Mouse (Mus musculus) intestine, embryonic 14.5 days (tissue): ENCODE measurements around the gene Foxg1. TPM values are rescaled to one million over a fixed set of nuclear protein-coding genes. Genes with fewer than 3 reads are reported as not detected.

Experiments
- ATAC-seq: fragments of 200-750 bp; cut with Nextera tagmentation; replicated peaks from 2 replicates; pipeline ENCODE4 v1.8.0; 2017; ENCODE audit warnings: low read depth, moderate number of reproducible peaks, moderate TSS enrichment, moderate library complexity; ENCODE audit not compliant: low FRiP score, low TSS enrichment
- DNase-seq: peaks from one replicate; pipeline ENCODE4 v3.0.0-alpha.2; 2018; ENCODE audit warnings: low spot score
- H3K27ac ChIP-seq: fragments of 300-500 bp; sonication (generic); 2 replicates; pipeline ENCODE4 v1.5.1; 2014; ENCODE audit warnings: low read depth, mild to moderate bottlenecking, control low read depth
- H3K27me3 ChIP-seq: fragments of 300-500 bp; sonication (generic); replicated peaks from 2 replicates; pipeline ENCODE4 v1.6.1; 2014; ENCODE audit warnings: low read length, control low read depth; ENCODE audit not compliant: control insufficient read depth, insufficient read depth
- H3K36me3 ChIP-seq: fragments of 300-500 bp; sonication (generic); 2 replicates; pipeline ENCODE4 v1.6.1; 2014; ENCODE audit warnings: low read length, control low read depth; ENCODE audit not compliant: control insufficient read depth, insufficient read depth
- H3K4me1 ChIP-seq: fragments of 300-500 bp; sonication (generic); replicated peaks from 2 replicates; pipeline ENCODE4 v1.6.1; 2014; ENCODE audit warnings: low read length, control low read depth, mixed read lengths; ENCODE audit not compliant: control insufficient read depth, insufficient read depth
- H3K4me2 ChIP-seq: fragments of 300-500 bp; sonication (generic); 2 replicates; pipeline ENCODE4 v1.6.1; 2014; ENCODE audit warnings: low read length
- H3K4me3 ChIP-seq: fragments of 300-500 bp; sonication (generic); 2 replicates; pipeline ENCODE4 v1.5.1; 2014; ENCODE audit warnings: low read depth, low read length, control low read depth, mixed read lengths
- H3K9ac ChIP-seq: fragments of 300-500 bp; sonication (generic); 2 replicates; pipeline ENCODE4 v1.6.1; 2014; ENCODE audit warnings: mild to moderate bottlenecking, low read length
- H3K9me3 ChIP-seq: fragments of 300-500 bp; sonication (generic); 2 replicates; pipeline ENCODE4 v1.6.1; 2016; ENCODE audit warnings: low read length, control low read depth; ENCODE audit not compliant: control insufficient read depth
- WGBS: fragments of 180-500 bp; shearing (Covaris S2); extraction: QIAGEN DNeasy Blood & Tissue Kit; methylation state at CpG from one replicate; pipeline ENCODE4 v1.1.7; 2014; 5-methylcytosine and 5-hydroxymethylcytosine counted together
- polyA plus RNA-seq: library from polyadenylated mRNA; unstranded; fragments of >200 nt; fragmentation: Nextera tagmentation; extraction: Ambion mirVana; gene quantifications from 2 replicates; pipeline ENCODE4 v1.2.1, GENCODE M21; 2014

The Foxg1 gene
- not detected in 2 replicates for polyA plus RNA-seq

GRCm38 (mm10) chr12:49382565-49383520, at the start of gene Foxg1:
TSS of gene Foxg1 (plus strand) at chr12:49382660.
- Histone ChIP-seq H3K4me3 (peak within 1 kb of the TSS; percentile 30), H3K36me3 (no peaks in the 10 kb centered on the region), H3K9ac (no peak within 1 kb of the TSS), H3K4me1 (no peaks in the 10 kb centered on the region; the same call in 1 of the 2 replicates), H3K27me3 (peaks cover 92% of the 10 kb centered on the region), H3K27ac (no peak within 1 kb of the TSS), H3K4me2 (peak within 1 kb of the TSS; percentile 46), H3K9me3 (no peaks in the 10 kb centered on the region)
- DNase-seq = peak; percentile 71
- ATAC-seq = peak; percentile 33
- WGBS = 1% methylated on average over 59 of the region's 61 CpGs

- Histone ChIP-seq H3K27ac (no peak overlapping the region), H3K27me3 (no peaks in the 10 kb centered on the region), H3K4me2 (no peak overlapping the region), H3K9ac (no peak overlapping the region), H3K4me1 (no peaks in the 10 kb centered on the region), H3K36me3 (no peaks in the 10 kb centered on the region), H3K9me3 (no peaks in the 10 kb centered on the region), H3K4me3 (no peak overlapping the region)
- WGBS = 91% methylated on average over 10 of the region's 10 CpGs
- DNase-seq (no peak), ATAC-seq (no peak)
These were observed 32.8 kb upstream of the Foxg1 start for GRCm38 (mm10) chr12:49349697-49350096.

- 68% methylated on average over 1 of the region's 1 CpGs for WGBS
- Histone ChIP-seq H3K27ac (no peak overlapping the region), H3K9ac (no peak overlapping the region), H3K9me3 (no peaks in the 10 kb centered on the region), H3K4me2 (no peak overlapping the region), H3K36me3 (no peaks in the 10 kb centered on the region), H3K4me1 (no peaks in the 10 kb centered on the region), H3K27me3 (peaks cover 40% of the 10 kb centered on the region), H3K4me3 (no peak overlapping the region)
- DNase-seq (no peak), ATAC-seq (no peak)
These were observed 13.5 kb upstream of the Foxg1 start for GRCm38 (mm10) chr12:49368931-49369330.

GRCm38 (mm10) chr12:49372170-49372569, 10.3 kb upstream of the Foxg1 start:
- ATAC-seq (no peak), DNase-seq (no peak)
- H3K27ac ChIP-seq = no peak overlapping the region
- H3K9me3 ChIP-seq = no peaks in the 10 kb centered on the region
- no peak overlapping the region for H3K9ac ChIP-seq
- no peak overlapping the region for H3K4me3 ChIP-seq
- H3K4me2 ChIP-seq = no peak overlapping the region
- H3K4me1 ChIP-seq = no peaks in the 10 kb centered on the region
- no peaks in the 10 kb centered on the region for H3K36me3 ChIP-seq
- H3K27me3 ChIP-seq = peaks cover 72% of the 10 kb centered on the region

GRCm38 (mm10) chr12:49373176-49373575, 9.3 kb upstream of the Foxg1 start:
- Histone ChIP-seq H3K27me3 (peaks cover 82% of the 10 kb centered on the region), H3K4me1 (no peaks in the 10 kb centered on the region), H3K27ac (no peak overlapping the region), H3K4me2 (no peak overlapping the region), H3K9ac (no peak overlapping the region), H3K36me3 (no peaks in the 10 kb centered on the region), H3K9me3 (no peaks in the 10 kb centered on the region), H3K4me3 (no peak overlapping the region)
- DNase-seq (no peak), ATAC-seq (no peak)
- 6% methylated on average over 5 of the region's 5 CpGs for WGBS

- Histone ChIP-seq H3K4me3 (peak overlapping the region; percentile 22; the same call in 1 of the 2 replicates), H3K9me3 (no peaks in the 10 kb centered on the region), H3K9ac (no peak overlapping the region), H3K4me1 (no peaks in the 10 kb centered on the region), H3K4me2 (peak overlapping the region; percentile 37), H3K36me3 (no peaks in the 10 kb centered on the region), H3K27me3 (peaks cover 90% of the 10 kb centered on the region), H3K27ac (no peak overlapping the region)
- DNase-seq = peak; percentile 68
- ATAC-seq = no peak
- 2% methylated on average over 24 of the region's 24 CpGs for WGBS
These were observed 8.4 kb upstream of the Foxg1 start for GRCm38 (mm10) chr12:49373821-49374605.

- no peaks in the 10 kb centered on the region for H3K9me3 ChIP-seq
- DNase-seq = peak; percentile 66
- H3K36me3 ChIP-seq = no peaks in the 10 kb centered on the region
- no peak for ATAC-seq
- no peaks in the 10 kb centered on the region for H3K4me1 ChIP-seq
- H3K27me3 ChIP-seq = peaks cover 96% of the 10 kb centered on the region
- H3K27ac ChIP-seq = no peak overlapping the region
- H3K4me3 ChIP-seq = peak overlapping the region; percentile 22
- WGBS = under 1% methylated on average over 14 of the region's 14 CpGs
- no peak overlapping the region for H3K9ac ChIP-seq
- peak overlapping the region; percentile 37 for H3K4me2 ChIP-seq
These were observed 7.9 kb upstream of the Foxg1 start for GRCm38 (mm10) chr12:49374606-49374995.

- H3K27me3 ChIP-seq = peaks cover 97% of the 10 kb centered on the region
- ATAC-seq (no peak), DNase-seq (peak; percentile 49)
- H3K27ac ChIP-seq = no peak overlapping the region
- no peak overlapping the region for H3K9ac ChIP-seq
- H3K4me3 ChIP-seq = no peak overlapping the region
- WGBS = 4% methylated on average over 15 of the region's 15 CpGs
- no peaks in the 10 kb centered on the region for H3K9me3 ChIP-seq
- H3K4me1 ChIP-seq = no peaks in the 10 kb centered on the region
- no peaks in the 10 kb centered on the region for H3K36me3 ChIP-seq
- H3K4me2 ChIP-seq = no peak overlapping the region
These were observed 6.8 kb upstream of the Foxg1 start for GRCm38 (mm10) chr12:49375427-49376317.
